Mouse (Mus musculus) spleen, adult 2 months (tissue): ENCODE data around the gene I830077J02Rik. TPM values are rescaled to one million over a fixed set of nuclear protein-coding genes. Genes with fewer than 3 reads are reported as not detected.
"Not testable (repeated sequence)": the region's sequence is repeated elsewhere in the genome, so short reads cannot be mapped to it uniquely, and the experiment has no call there.

Source experiments
- DNase-seq, 2 experiments: peaks; one replicate each; pipeline versions ENCODE4 v3.0.0 to v3.0.0-alpha.2; 2012 to 2021; ENCODE audit warnings: low spot score in 2 of 2, low read depth in 1 of 2
- H3K27ac ChIP-seq: fragments of 200-500 bp; 2 replicates; pipeline ENCODE4 v1.5.1; 2012; ENCODE audit warnings: low read length, inconsistent platforms; ENCODE audit not compliant: insufficient read depth
- H3K27me3 ChIP-seq: fragments of 200-500 bp; 2 replicates; pipeline ENCODE4 v1.6.1; 2012; ENCODE audit warnings: mild to moderate bottlenecking, moderate library complexity, low read length, inconsistent platforms; ENCODE audit not compliant: control insufficient read depth, insufficient read depth
- H3K36me3 ChIP-seq: fragments of 200-500 bp; 2 replicates; pipeline ENCODE4 v1.6.1; 2012; ENCODE audit warnings: mild to moderate bottlenecking, low read length, inconsistent platforms; ENCODE audit not compliant: control insufficient read depth, insufficient read depth
- H3K4me1 ChIP-seq: fragments of 200-500 bp; 2 replicates; pipeline ENCODE4 v1.6.1; 2011; ENCODE audit warnings: inconsistent platforms; ENCODE audit not compliant: control insufficient read depth, insufficient read depth, insufficient read length
- H3K4me3 ChIP-seq: fragments of 200-500 bp; 2 replicates; pipeline ENCODE4 v1.5.1; 2011; ENCODE audit warnings: mild to moderate bottlenecking, inconsistent platforms; ENCODE audit not compliant: insufficient read depth, insufficient read length; ENCODE audit errors: extremely low read depth
- CTCF ChIP-seq: fragments of 200-500 bp; IDR thresholded peaks from 2 replicates; pipeline ENCODE4 v1.5.1; 2011; ENCODE audit warnings: mild to moderate bottlenecking, inconsistent platforms; ENCODE audit not compliant: insufficient read depth, insufficient read length, insufficient replicate concordance; ENCODE audit errors: extremely low read depth
- POLR2A ChIP-seq: fragments of 200-500 bp; IDR thresholded peaks from 2 replicates; pipeline ENCODE4 v1.6.1; 2011; ENCODE audit warnings: low read depth, low read length, inconsistent platforms
- WGBS: fragments of 180-500 bp; shearing (Covaris S2); methylation state at CpG from one replicate; pipeline ENCODE4 v1.1.7; 2018; 5-methylcytosine and 5-hydroxymethylcytosine counted together
- polyA plus RNA-seq: library from polyadenylated mRNA; depleted of rRNA; stranded (reverse); fragments of >200 nt; gene quantifications from 2 replicates; pipeline ENCODE4 v1.2.3, GENCODE M21; 2012

The I830077J02Rik gene
- polyA plus RNA-seq, 1 experiment: 18.8 TPM

DNA sequence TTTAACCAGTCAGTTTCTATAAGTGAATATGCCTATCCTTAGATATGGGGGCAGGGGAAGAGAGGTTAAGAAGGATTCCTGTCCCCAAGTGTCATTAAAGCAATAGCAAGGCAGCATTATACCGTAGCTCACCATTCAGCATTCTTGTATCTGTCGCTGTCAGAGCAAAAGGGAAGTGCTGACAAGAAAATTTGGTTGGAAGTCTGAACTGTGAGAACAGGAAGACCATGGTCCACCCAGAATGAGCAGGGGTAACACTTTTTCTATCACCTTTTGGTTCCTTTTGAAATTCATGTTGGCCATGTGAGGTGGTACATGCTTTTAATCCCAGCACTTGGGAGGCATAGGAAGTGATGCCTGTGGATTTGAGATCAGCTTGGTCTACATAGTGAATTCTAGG is 1.4 kb downstream of the I830077J02Rik start:
- Histone ChIP-seq H3K4me3 (0 out of 2 replicates have a peak overlapping the region, but pooled peaks have one; percentile 13), H3K36me3 (no peaks in the 10 kb centered on the region), H3K27ac (0 out of 2 replicates have a peak overlapping the region, but pooled peaks have one; percentile 26), H3K27me3 (no peaks in the 10 kb centered on the region), H3K4me1 (peaks cover 11% of the 10 kb centered on the region; the same call in 1 of the 2 replicates)
- no peak for DNase-seq
- WGBS: 48% methylated on average over 2 of the region's 2 CpGs
- TF ChIP-seq POLR2A (no peak), CTCF (no peak)

DNA sequence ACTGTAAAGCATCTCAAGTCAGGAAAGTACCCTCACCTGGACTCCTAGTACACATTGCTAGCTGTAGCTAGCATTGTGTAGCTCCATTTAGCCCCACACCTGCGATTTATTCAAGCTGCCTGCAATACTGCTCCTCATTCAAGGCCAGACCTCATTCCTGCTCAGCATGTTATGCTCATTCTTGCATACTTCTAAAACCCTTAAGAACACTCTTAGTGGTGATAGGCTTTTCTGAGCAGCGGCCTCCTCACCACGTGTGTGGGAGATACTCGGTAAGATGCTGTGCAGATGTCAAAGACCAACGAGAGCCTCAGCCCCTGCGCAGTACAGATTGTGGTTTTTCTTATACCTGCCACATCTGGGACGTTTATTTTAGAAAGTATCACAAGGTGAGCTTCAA is 2.6 kb downstream of the I830077J02Rik start:
- Histone ChIP-seq H3K4me1 (peaks cover 11% of the 10 kb centered on the region; the same call in 1 of the 2 replicates), H3K27me3 (no peaks in the 10 kb centered on the region), H3K4me3 (no peak overlapping the region), H3K36me3 (no peaks in the 10 kb centered on the region), H3K27ac (peak overlapping the region; percentile 36)
- TF ChIP-seq CTCF (no peak), POLR2A (no peak)
- 20% methylated on average over 7 of the region's 7 CpGs for WGBS
- DNase-seq: no peak

DNA sequence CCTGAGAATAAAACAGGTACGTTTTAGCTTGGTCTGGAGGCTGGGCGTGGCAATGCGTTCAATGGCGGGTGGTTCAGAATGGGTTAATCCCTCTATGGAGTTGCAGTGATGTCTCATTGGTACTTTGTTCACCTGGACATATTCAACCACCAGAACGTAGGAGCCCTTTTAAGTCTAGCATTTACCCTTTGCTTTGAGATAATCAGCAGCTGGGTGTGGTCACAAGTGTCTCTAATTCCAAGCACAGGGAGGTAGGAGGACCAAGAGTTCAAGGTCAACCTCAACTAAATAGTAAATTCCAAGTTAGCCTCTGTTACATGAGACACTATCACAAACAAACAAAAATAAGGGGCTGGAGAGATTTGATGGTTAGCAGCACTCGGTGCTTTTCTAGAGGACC is 3.7 kb downstream of the I830077J02Rik start:
- WGBS: 87% methylated on average over 6 of the region's 6 CpGs
- no peak for DNase-seq
- Histone ChIP-seq H3K36me3 (no peaks in the 10 kb centered on the region), H3K27ac (peak overlapping the region; percentile 61; the same call in 1 of the 2 replicates), H3K4me3 (no peak overlapping the region), H3K27me3 (no peaks in the 10 kb centered on the region), H3K4me1 (peaks cover 11% of the 10 kb centered on the region; the same call in 1 of the 2 replicates)
- TF ChIP-seq POLR2A (no peak), CTCF (no peak)

- no peaks in the 10 kb centered on the region for H3K27me3 ChIP-seq
Measured at GRCm38 (mm10) chr3:105928195-105928569, 4.3 kb downstream of the I830077J02Rik start.

GRCm38 (mm10) chr3:105927561-105928194 is 4.8 kb downstream of the I830077J02Rik start:
- Histone ChIP-seq H3K27ac (no peak overlapping the region), H3K36me3 (no peaks in the 10 kb centered on the region), H3K4me3 (no peak overlapping the region), H3K27me3 (no peaks in the 10 kb centered on the region), H3K4me1 (peaks cover 9% of the 10 kb centered on the region; the same call in 1 of the 2 replicates)
- DNase-seq: no peak
- WGBS: 81% methylated on average over 7 of the region's 7 CpGs
- TF ChIP-seq POLR2A: no peak
- no peak for TF ChIP-seq CTCF

More at GRCm38 (mm10) chr3:105928195-105928569, 4.3 kb downstream of the I830077J02Rik start:
- no peak for DNase-seq
- H3K4me1 ChIP-seq: peaks cover 11% of the 10 kb centered on the region; the same call in 1 of the 2 replicates
- WGBS: 29% methylated on average over 3 of the region's 3 CpGs
- TF ChIP-seq POLR2A (no peak), CTCF (no peak)
- no peak overlapping the region for H3K4me3 ChIP-seq
- peak overlapping the region; percentile 61 for H3K27ac ChIP-seq
- H3K36me3 ChIP-seq: no peaks in the 10 kb centered on the region

- WGBS: 81% methylated on average over 9 of the region's 9 CpGs
- Histone ChIP-seq H3K4me1 (peaks cover 8% of the 10 kb centered on the region; the same call in 1 of the 2 replicates), H3K4me3 (no peak overlapping the region), H3K36me3 (no peaks in the 10 kb centered on the region), H3K27ac (no peak overlapping the region), H3K27me3 (no peaks in the 10 kb centered on the region)
- no peak for DNase-seq
- TF ChIP-seq POLR2A: no peak
- no peak for TF ChIP-seq CTCF
Measured at GRCm38 (mm10) chr3:105924616-105925015, 7.8 kb downstream of the I830077J02Rik start.

DNA sequence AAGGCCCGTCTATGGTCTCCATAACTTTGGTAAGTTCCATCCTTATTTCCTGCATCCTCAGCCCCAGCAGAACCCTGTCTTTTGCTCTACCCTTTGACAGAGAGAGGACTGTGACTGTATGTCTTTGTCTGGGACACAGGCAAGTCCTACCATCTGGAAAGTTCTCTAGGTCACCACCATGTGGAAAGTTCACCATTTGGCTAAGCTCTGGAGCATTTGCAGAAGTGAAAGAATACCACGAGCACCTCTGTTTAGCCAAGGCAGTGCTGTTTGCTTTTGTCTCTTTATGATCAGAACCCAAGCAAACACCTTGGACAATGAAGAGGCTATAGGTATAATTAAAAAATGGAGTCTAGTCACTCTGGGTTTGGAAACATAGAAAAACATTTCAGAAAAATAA is 10.5 kb downstream of the I830077J02Rik start:
- H3K27me3 ChIP-seq: no peaks in the 10 kb centered on the region
- TF ChIP-seq POLR2A (no peak), CTCF (no peak)
- no peak overlapping the region for H3K27ac ChIP-seq
- 43% methylated on average over 2 of the region's 2 CpGs for WGBS
- H3K4me1 ChIP-seq: peaks cover 3% of the 10 kb centered on the region; the same call in 1 of the 2 replicates
- H3K36me3 ChIP-seq: no peaks in the 10 kb centered on the region
- H3K4me3 ChIP-seq: no peak overlapping the region
- no peak for DNase-seq

DNA sequence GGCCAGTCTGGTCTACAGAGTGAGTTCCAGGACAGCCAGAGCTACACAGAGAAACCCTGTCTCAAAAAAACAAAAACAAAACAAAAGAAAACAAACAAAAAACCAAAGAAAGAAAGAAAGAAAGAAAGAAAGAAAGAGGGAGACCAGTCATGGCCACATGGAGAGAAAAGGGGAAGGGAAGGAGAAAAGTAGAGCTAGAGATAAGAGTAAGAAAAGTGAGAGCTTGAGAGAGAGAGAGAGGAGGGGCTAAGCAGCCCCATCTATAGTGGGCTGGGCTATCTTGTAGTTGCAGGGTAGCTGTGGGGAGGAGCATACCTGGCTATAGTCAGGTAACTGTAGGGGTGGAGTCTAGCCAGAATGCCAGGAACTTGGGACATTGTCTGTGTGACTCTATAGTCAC is 11.7 kb downstream of the I830077J02Rik start:
- H3K4me3 ChIP-seq, H3K4me1 ChIP-seq, DNase-seq, H3K27me3 ChIP-seq, H3K36me3 ChIP-seq, H3K27ac ChIP-seq: not testable (repeated sequence)
